Mouse (Mus musculus): ENCODE data around the gene Ybx2.

Ybx2 gene

GRCm38 (mm10) chr11:69935137-69935879 lies at the start of gene Ybx2:
Ybx2 (plus strand) TSS chr11:69935796.
- DNase-seq (ENCODE audit: low spot score), result peak; percentile 72

DNA sequence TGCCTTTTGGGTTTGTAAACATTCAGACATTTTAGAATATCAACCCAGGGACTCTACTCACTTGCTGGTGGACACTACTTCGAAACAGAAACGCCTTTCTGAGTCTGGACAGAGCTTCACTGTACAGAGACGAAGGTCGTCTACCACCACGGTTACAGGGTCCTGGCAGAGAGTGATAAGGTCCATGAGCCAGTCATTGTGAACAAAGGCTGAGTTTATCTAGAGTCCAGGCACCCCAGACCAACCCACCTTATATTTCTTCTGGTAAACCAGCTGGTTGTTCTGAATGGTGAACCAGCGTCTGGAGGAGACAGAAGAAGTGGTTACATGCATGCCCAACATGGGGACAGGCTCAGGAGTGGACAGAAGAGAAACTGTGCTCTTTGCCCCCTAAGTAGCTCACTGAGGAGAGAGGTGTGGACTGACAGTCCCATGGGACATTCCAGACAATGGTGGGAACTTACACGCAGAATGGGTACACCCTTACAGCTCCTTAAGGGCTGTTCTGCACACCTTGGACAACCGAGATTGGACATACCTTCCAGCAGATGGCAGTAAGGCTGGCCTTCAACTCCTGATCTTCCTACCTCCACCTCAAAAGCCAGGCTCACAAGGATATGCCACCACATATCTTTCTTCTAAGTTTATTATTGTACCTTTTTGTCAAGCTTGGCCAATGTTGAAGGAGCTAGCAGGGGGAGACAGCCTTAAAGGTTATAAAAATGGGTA lies 48.5 kb upstream of the Ybx2 start:
- no peak for DNase-seq (ENCODE audit: low spot score)

- no peak for DNase-seq (ENCODE audit: low spot score)
These were observed 44.1 kb upstream of the Ybx2 start for GRCm38 (mm10) chr11:69891482-69891881.

- peak; percentile 84 for DNase-seq (ENCODE audit: low spot score)
These were observed 40.9 kb upstream of the Ybx2 start for GRCm38 (mm10) chr11:69894671-69895070.

GRCm38 (mm10) chr11:69895291-69895690 lies 40.3 kb upstream of the Ybx2 start, which contains the start of gene Acap1:
Acap1 (minus strand) TSS chr11:69895539.
- peak; percentile 51 for DNase-seq (ENCODE audit: low spot score)

GRCm38 (mm10) chr11:69899870-69900269 lies 35.7 kb upstream of the Ybx2 start:
- no peak for DNase-seq (ENCODE audit: low spot score)

GRCm38 (mm10) chr11:69900471-69901405 lies 34.9 kb upstream of the Ybx2 start, which contains the start of the genes 2810408A11Rik and Neurl4:
2810408A11Rik (minus strand) TSS chr11:69900987.
Neurl4 (plus strand) TSS chr11:69901072.
- peak; percentile 92 for DNase-seq (ENCODE audit: low spot score)

DNA sequence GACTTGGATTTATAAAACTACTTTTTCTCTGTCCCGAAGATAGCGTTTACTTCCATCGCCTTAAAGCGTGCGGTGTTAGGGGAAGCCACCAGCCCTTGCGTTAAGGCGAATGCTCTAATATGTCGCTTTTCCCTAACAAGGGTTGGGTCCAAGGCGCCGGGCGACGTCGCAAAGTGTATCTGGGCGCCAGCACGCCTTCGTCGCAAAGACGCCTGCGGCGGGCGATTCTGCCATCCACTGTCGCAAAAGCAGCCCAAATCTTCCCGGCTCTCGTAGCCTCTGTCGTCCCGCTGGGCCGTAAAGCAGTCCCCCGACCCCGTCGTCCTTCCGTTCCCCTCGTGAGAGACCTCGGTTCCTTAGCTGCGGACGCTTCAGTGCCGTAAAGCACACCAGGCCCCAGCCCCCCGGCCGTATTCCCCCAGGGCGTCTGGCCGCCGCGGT lies 34.2 kb upstream of the Ybx2 start:
- peak; percentile 88 for DNase-seq (ENCODE audit: low spot score)

- DNase-seq (ENCODE audit: low spot score), result no peak
These were observed 33.6 kb upstream of the Ybx2 start for GRCm38 (mm10) chr11:69901993-69902392.

DNA sequence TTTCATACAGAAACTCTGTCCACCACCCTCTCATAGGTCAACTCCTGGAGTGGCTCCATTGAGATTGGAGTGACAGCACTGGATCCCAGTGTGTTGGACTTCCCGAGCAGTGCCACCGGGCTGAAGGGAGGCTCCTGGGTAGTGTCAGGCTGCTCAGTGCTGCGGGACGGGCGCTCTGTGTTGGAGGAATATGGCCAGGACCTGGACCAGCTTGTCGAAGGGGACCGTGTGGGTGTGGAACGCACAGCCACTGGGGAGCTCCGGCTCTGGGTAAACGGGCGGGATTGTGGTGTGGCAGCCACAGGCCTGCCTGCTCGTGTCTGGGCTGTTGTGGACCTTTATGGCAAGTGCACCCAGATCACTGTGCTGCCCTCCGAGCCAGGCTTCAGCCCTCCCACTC lies 32.6 kb upstream of the Ybx2 start:
- DNase-seq (ENCODE audit: low spot score), result no peak

- DNase-seq (ENCODE audit: low spot score), result no peak
These were observed 31.3 kb upstream of the Ybx2 start for GRCm38 (mm10) chr11:69904311-69904710.

DNA sequence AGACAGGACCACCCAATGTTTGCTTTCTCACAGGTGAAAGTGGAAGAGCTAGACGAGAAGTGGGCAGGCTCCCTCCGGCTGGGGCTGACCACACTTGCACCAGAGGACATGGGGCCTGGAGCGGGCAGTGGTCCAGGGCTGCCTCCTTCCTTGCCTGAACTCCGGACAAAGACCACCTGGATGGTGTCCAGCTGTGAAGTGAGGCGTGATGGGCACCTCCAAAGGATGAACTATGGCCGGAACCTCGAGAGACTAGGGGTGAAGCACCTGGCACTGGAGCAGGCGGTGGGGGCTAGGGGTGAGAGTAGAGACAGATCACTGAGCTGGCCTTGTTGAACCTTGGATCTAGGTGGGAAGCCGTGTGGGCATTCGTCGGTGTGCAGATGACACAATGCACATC lies 27.0 kb upstream of the Ybx2 start:
- DNase-seq (ENCODE audit: low spot score), result no peak

- no peak for DNase-seq (ENCODE audit: low spot score)
These were observed 26.4 kb upstream of the Ybx2 start for GRCm38 (mm10) chr11:69909174-69909573.

DNA sequence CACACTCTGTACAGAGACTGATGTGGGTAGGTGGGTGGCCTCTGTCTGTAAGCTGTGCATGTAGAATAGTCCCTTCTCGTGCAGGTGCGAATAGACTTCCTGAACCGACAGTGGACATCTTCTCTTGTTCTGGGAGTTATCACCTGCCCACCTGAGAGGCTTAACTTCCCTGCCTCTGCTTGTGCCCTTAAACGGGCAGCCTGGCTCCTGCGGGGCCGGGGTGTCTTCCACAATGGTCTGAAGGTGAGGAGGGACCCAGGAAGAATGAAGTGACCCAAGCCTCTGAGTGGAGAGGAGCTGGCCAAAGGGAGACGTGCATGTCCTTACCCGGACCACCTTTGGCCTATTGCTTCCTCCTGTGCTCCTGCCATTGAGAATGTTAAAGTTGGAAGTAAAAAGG lies 25.4 kb upstream of the Ybx2 start:
- DNase-seq (ENCODE audit: low spot score), result no peak

- no peak for DNase-seq (ENCODE audit: low spot score)
These were observed 24.6 kb upstream of the Ybx2 start for GRCm38 (mm10) chr11:69910781-69911560.

GRCm38 (mm10) chr11:69911701-69912100 lies 23.9 kb upstream of the Ybx2 start:
- no peak for DNase-seq (ENCODE audit: low spot score)

GRCm38 (mm10) chr11:69912716-69913530 lies 22.7 kb upstream of the Ybx2 start:
- no peak for DNase-seq (ENCODE audit: low spot score)

GRCm38 (mm10) chr11:69913554-69914371 lies 21.8 kb upstream of the Ybx2 start, which contains the start of gene Gps2:
Gps2 (plus strand) TSS chr11:69913888.
- peak; percentile 90 for DNase-seq (ENCODE audit: low spot score)

- no peak for DNase-seq (ENCODE audit: low spot score)
These were observed 21.2 kb upstream of the Ybx2 start for GRCm38 (mm10) chr11:69914372-69914764.
